Mouse (Mus musculus): Measurements from ENCODE around the gene Fnbp1. TPM values are rescaled to one million over a fixed set of nuclear protein-coding genes. Genes with fewer than 3 reads are reported as not detected.

Fnbp1 gene
- total and polyA plus RNA-seq, 3 experiments: 38.1 to 79.6 (median 77.8) TPM

GRCm38 (mm10) chr2:31026642-31027041, 115.2 kb downstream of the Fnbp1 start:
- H3K4me3 ChIP-seq (ENCODE audit: low read depth, low read length): no peak overlapping the region
- TF ChIP-seq CTCF (IDR thresholded peaks at IDR 0.05; ENCODE audit: low read depth, low read length) (no peak), POLR2AphosphoS5 (IDR thresholded peaks at IDR 0.05; ENCODE audit: insufficient replicate concordance, low read depth, low read length) (no peak), GATA2 (IDR thresholded peaks at IDR 0.05; ENCODE audit: borderline replicate concordance, low read depth, low read length) (no peak), GATA1 (IDR thresholded peaks at IDR 0.05; ENCODE audit: borderline replicate concordance, low read length) (no peak), TAL1 (conservative IDR thresholded peaks at IDR 0.05; ENCODE audit: low read depth, low read length) (no peak)
- H3K4me1 ChIP-seq (ENCODE audit: insufficient read depth, low read depth, low read length): peaks cover 9% of the 10 kb centered on the region
- no peak for ATAC-seq (ENCODE audit: extremely low read depth, insufficient number of reproducible peaks, low FRiP score, poor library complexity, severe bottlenecking)
- no peak for DNase-seq (ENCODE audit: low spot score)
- peaks cover 66% of the 10 kb centered on the region for H3K36me3 ChIP-seq (replicated peaks)
- no peaks in the 10 kb centered on the region for H3K9me3 ChIP-seq (replicated peaks)
- no peaks in the 10 kb centered on the region for H3K27me3 ChIP-seq (ENCODE audit: insufficient read depth, low read length)

GRCm38 (mm10) chr2:31025458-31025857, 116.3 kb downstream of the Fnbp1 start:
- Histone ChIP-seq H3K9me3 (replicated peaks) (no peaks in the 10 kb centered on the region), H3K36me3 (replicated peaks) (peaks cover 66% of the 10 kb centered on the region), H3K27me3 (ENCODE audit: insufficient read depth, low read length) (no peaks in the 10 kb centered on the region), H3K4me3 (ENCODE audit: low read depth, low read length) (no peak overlapping the region), H3K4me1 (ENCODE audit: insufficient read depth, low read depth, low read length) (peaks cover 5% of the 10 kb centered on the region)
- ATAC-seq (ENCODE audit: extremely low read depth, insufficient number of reproducible peaks, low FRiP score, poor library complexity, severe bottlenecking): no peak
- TF ChIP-seq GATA1 (IDR thresholded peaks at IDR 0.05; ENCODE audit: borderline replicate concordance, low read length) (no peak), CTCF (IDR thresholded peaks at IDR 0.05; ENCODE audit: low read depth, low read length) (no peak), POLR2AphosphoS5 (IDR thresholded peaks at IDR 0.05; ENCODE audit: insufficient replicate concordance, low read depth, low read length) (no peak), GATA2 (IDR thresholded peaks at IDR 0.05; ENCODE audit: borderline replicate concordance, low read depth, low read length) (no peak), TAL1 (conservative IDR thresholded peaks at IDR 0.05; ENCODE audit: low read depth, low read length) (no peak)
- DNase-seq (ENCODE audit: low spot score): no peak

- peaks cover 66% of the 10 kb centered on the region for H3K36me3 ChIP-seq (replicated peaks)
- H3K9me3 ChIP-seq (replicated peaks): no peaks in the 10 kb centered on the region
- no peak overlapping the region for H3K4me3 ChIP-seq (ENCODE audit: low read depth, low read length)
- DNase-seq (ENCODE audit: low spot score): peak; percentile 77
- ATAC-seq (ENCODE audit: extremely low read depth, insufficient number of reproducible peaks, low FRiP score, poor library complexity, severe bottlenecking): no peak
- TF ChIP-seq GATA2 (IDR thresholded peaks at IDR 0.05; ENCODE audit: borderline replicate concordance, low read depth, low read length) (no peak), CTCF (IDR thresholded peaks at IDR 0.05; ENCODE audit: low read depth, low read length) (peak; percentile 97)
- peaks cover 5% of the 10 kb centered on the region for H3K4me1 ChIP-seq (ENCODE audit: insufficient read depth, low read depth, low read length)
- H3K27me3 ChIP-seq (ENCODE audit: insufficient read depth, low read length): no peaks in the 10 kb centered on the region
Observed at GRCm38 (mm10) chr2:31024618-31025370, 117.0 kb downstream of the Fnbp1 start.

GRCm38 (mm10) chr2:31023940-31024339, 117.9 kb downstream of the Fnbp1 start:
- no peaks in the 10 kb centered on the region for H3K27me3 ChIP-seq (ENCODE audit: insufficient read depth, low read length)
- TF ChIP-seq TAL1 (conservative IDR thresholded peaks at IDR 0.05; ENCODE audit: low read depth, low read length): no peak
- no peak for TF ChIP-seq GATA1 (IDR thresholded peaks at IDR 0.05; ENCODE audit: borderline replicate concordance, low read length)
- TF ChIP-seq GATA2 (IDR thresholded peaks at IDR 0.05; ENCODE audit: borderline replicate concordance, low read depth, low read length): no peak
- TF ChIP-seq CTCF (IDR thresholded peaks at IDR 0.05; ENCODE audit: low read depth, low read length): no peak
- no peak for TF ChIP-seq POLR2AphosphoS5 (IDR thresholded peaks at IDR 0.05; ENCODE audit: insufficient replicate concordance, low read depth, low read length)
- DNase-seq (ENCODE audit: low spot score) (no peak), ATAC-seq (ENCODE audit: extremely low read depth, insufficient number of reproducible peaks, low FRiP score, poor library complexity, severe bottlenecking) (no peak)
- H3K4me1 ChIP-seq (ENCODE audit: insufficient read depth, low read depth, low read length): peaks cover 5% of the 10 kb centered on the region
- H3K9me3 ChIP-seq (replicated peaks): no peaks in the 10 kb centered on the region
- peaks cover 68% of the 10 kb centered on the region for H3K36me3 ChIP-seq (replicated peaks)
- no peak overlapping the region for H3K4me3 ChIP-seq (ENCODE audit: low read depth, low read length)

- TF ChIP-seq TAL1 (conservative IDR thresholded peaks at IDR 0.05; ENCODE audit: low read depth, low read length) (no peak), GATA1 (IDR thresholded peaks at IDR 0.05; ENCODE audit: borderline replicate concordance, low read length) (no peak), POLR2AphosphoS5 (IDR thresholded peaks at IDR 0.05; ENCODE audit: insufficient replicate concordance, low read depth, low read length) (no peak), CTCF (IDR thresholded peaks at IDR 0.05; ENCODE audit: low read depth, low read length) (no peak), GATA2 (IDR thresholded peaks at IDR 0.05; ENCODE audit: borderline replicate concordance, low read depth, low read length) (no peak)
- Histone ChIP-seq H3K27me3 (ENCODE audit: insufficient read depth, low read length) (no peaks in the 10 kb centered on the region), H3K4me1 (ENCODE audit: insufficient read depth, low read depth, low read length) (peaks cover 1% of the 10 kb centered on the region), H3K36me3 (replicated peaks) (peaks cover 72% of the 10 kb centered on the region), H3K4me3 (ENCODE audit: low read depth, low read length) (no peak overlapping the region), H3K9me3 (replicated peaks) (no peaks in the 10 kb centered on the region)
- DNase-seq (ENCODE audit: low spot score) (no peak), ATAC-seq (ENCODE audit: extremely low read depth, insufficient number of reproducible peaks, low FRiP score, poor library complexity, severe bottlenecking) (no peak)
Observed at GRCm38 (mm10) chr2:31020202-31020601, 121.6 kb downstream of the Fnbp1 start.

- peaks cover 82% of the 10 kb centered on the region for H3K36me3 ChIP-seq (replicated peaks)
- no peaks in the 10 kb centered on the region for H3K9me3 ChIP-seq (replicated peaks)
- H3K4me1 ChIP-seq (ENCODE audit: insufficient read depth, low read depth, low read length): no peaks in the 10 kb centered on the region
- ATAC-seq (ENCODE audit: extremely low read depth, insufficient number of reproducible peaks, low FRiP score, poor library complexity, severe bottlenecking): no peak
- no peak overlapping the region for H3K4me3 ChIP-seq (ENCODE audit: low read depth, low read length)
- no peak for TF ChIP-seq GATA1 (IDR thresholded peaks at IDR 0.05; ENCODE audit: borderline replicate concordance, low read length)
- TF ChIP-seq CTCF (IDR thresholded peaks at IDR 0.05; ENCODE audit: low read depth, low read length): no peak
- no peaks in the 10 kb centered on the region for H3K27me3 ChIP-seq (ENCODE audit: insufficient read depth, low read length)
- DNase-seq (ENCODE audit: low spot score): no peak
Observed at GRCm38 (mm10) chr2:31019011-31019410, 122.8 kb downstream of the Fnbp1 start.

All from G1E (cell line).